Mouse (Mus musculus): ENCODE measurements around the gene Wfdc2. TPM values are rescaled to one million over a fixed set of nuclear protein-coding genes. Genes with fewer than 3 reads are reported as not detected.

The Wfdc2 gene
- not detected in 4 replicates for total RNA-seq (2023)

DNA sequence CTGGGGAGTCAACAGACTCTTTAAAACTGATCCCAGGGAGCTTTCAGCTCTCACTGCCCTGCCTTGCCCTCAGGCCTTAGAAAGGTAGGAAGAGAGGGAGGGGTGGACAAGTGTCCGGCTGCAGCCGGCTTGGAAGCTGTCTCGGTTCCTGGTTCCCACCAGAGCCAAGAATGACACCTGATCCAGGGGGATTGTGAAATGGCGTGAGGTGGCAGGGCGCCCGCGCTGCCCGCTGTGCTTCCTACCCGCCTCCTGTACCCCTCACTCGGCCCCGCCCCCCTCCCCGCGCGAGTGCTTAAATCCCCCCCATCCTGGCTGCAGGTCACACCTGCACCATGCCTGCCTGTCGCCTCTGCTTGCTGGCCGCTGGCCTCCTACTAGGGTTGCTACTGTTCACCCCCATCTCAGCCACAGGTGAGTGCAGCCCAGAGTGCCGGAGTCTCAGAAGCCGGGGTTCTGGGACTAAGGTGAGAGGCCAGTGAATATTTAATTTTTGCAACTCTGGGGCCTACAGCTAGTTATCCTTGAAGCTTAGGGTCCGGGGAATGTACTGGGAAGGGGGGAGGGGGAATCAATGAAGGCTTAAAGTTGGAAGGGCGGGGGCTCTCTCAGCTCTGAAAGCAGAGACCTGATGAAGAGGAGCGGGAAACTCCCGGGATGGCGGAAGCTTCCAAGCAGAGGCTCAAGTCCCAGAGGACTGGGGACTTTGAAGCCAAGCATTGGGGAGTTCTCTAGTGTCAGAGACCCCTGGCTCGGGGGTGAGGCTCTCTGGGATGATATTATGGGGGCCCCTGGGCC, at the start of gene Wfdc2:
Gene Wfdc2 (plus strand): TSS at position 23 of the 798 bp plus-strand sequence.

DNA sequence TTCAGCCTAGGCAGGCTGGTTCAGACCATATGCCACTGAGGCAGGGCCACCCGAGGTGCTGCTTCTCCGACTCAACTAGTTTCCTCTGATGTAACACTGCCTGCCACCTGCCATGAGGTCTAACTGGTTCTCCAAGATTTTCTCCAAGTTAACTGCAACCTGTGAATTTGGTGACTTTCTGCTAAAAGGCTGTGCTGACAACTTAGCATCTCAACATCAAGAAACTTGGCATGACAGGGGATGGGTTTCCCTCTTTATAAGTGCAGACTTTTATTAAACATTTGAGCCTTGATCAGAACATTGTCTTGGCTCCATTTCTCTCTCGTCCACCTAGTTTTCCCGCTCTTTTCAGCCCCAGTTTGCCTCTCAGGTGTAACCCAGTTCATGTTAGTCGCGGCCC, 11.1 kb downstream of the Wfdc2 start, which contains the start of gene Spint3:
Gene Spint3 (minus strand): TSS at position 101 of the 400 bp plus-strand sequence.

DNA sequence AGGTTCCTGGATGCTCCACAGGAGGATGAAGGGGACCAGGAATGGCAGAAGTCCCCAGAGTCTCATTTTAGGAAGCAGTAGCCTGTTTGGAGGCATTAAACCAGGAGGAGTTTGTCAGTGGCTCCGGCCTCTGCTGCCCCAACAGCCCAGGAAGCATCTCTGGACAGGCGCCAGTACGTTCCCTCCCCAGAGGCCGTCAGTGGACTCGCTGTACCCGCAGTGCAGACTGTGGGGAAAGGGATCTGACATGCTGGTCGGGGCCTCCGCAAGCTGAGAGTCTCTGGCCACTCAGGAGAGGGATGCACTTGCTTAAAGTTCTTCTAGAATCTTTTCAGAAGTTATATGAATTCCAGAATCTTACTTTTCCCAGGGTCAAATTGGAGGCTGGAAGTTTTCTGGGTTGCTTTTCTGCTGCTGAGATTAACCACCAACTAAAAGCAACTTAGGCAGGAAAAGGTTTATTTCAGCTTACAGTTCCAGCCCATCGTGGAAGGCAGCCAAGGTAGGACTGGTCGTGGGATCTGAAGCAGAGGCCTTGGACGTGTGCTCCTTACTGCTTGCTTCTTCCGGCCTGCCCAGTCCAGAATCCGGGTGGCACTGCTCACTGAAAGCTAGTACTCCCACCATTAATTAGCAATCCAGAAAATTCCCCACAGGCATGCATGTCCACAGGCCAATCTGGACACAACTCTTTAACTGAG, 23.0 kb downstream of the Wfdc2 start, which contains the start of gene Wfdc6a:
Gene Wfdc6a (minus strand): TSS at position 423 of the 701 bp plus-strand sequence.

DNA sequence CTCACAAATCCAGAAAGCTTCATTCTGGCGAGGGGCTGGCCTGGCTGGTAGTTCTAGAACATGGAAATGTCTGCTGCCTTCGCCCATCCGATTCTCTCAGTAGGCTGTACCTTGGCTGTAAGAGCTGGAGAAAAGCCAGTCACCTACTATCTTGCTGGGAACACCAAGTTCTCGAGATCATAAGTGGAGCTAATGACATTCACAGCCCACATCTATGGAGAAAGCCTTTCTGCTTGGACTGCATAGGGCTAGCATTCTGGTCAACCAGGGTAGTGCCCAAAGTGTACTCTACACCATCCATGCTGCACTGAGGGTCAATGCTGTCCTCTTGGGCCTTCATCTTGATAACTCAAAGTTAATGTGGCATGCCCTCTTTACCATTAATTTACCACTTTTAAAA, 31.3 kb downstream of the Wfdc2 start, which contains the start of gene Eppin:
Gene Eppin (minus strand): TSS at position 101 of the 400 bp plus-strand sequence.

DNA sequence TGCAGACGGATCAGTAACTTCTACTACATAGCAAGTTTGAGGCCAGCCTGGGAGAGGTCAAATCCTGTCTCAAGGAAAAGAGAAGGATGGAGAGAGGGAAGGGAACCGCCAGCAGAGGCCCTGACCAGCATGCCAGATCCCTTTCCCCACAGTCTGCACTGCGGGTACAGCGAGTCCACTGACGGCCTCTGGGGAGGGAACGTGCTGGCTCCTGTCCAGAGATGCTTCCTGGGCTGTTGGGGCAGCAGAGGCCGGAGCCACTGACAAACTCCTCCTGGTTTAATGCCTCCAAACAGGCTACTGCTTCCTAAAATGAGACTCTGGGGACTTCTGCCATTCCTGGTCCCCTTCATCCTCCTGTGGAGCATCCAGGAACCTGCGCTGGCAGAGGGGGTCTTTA, 51.3 kb downstream of the Wfdc2 start, which contains the start of the genes Wfdc6b and Wfdc8:
Gene Wfdc6b (plus strand): TSS at position 52 of the 400 bp plus-strand sequence.
Gene Wfdc8 (minus strand): TSS at position 156 of the 400 bp plus-strand sequence.

Other genes starting within 250 kb of the Wfdc2 start
- gene Svs6, start 245.7 kb upstream of the Wfdc2 start, total RNA-seq (2023) = not detected in 4 replicates
- not detected in 4 replicates for gene Svs5, start 229.7 kb upstream of the Wfdc2 start, total RNA-seq (2023)
- gene Slpi, start 173.3 kb upstream of the Wfdc2 start, total RNA-seq (2023) = 4.5 to 7.4 TPM (median 7.1 TPM) in 4 replicates
- gene Rbpjl, start 159.3 kb upstream of the Wfdc2 start, total RNA-seq (2023) = 0.54 to 0.64 TPM (median 0.60 TPM) in 3 of 4 replicates, not detected in the other
- gene Matn4, start 157.3 kb upstream of the Wfdc2 start, total RNA-seq (2023) = 0.18 to 0.46 TPM (median 0.39 TPM) in 4 replicates
- gene Sdc4, start 118.5 kb upstream of the Wfdc2 start, total RNA-seq (2023) = 166 to 182 TPM (median 177 TPM) in 4 replicates
- gene Sys1, start 105.4 kb upstream of the Wfdc2 start, total RNA-seq (2023) = 54.0 to 63.8 TPM (median 57.4 TPM) in 4 replicates
- 1.6 to 4.9 TPM in 2 of 4 replicates, not detected in the others for gene Gm20458, start 101.4 kb upstream of the Wfdc2 start, total RNA-seq (2023)
- gene Trp53tg5, start 88.7 kb upstream of the Wfdc2 start, total RNA-seq (2023) = not detected in 4 replicates
- gene Dbndd2, start 76.3 kb upstream of the Wfdc2 start, total RNA-seq (2023) = 2.6 to 8.5 TPM (median 4.7 TPM) in 4 replicates
- 66.6 to 71.3 TPM (median 70.8 TPM) in 4 replicates for gene Pigt, start 64.9 kb upstream of the Wfdc2 start, total RNA-seq (2023)
- gene Spint3, start 11.0 kb downstream of the Wfdc2 start, total RNA-seq (2023) = not detected in 4 replicates
- gene Wfdc6a, start 23.0 kb downstream of the Wfdc2 start, total RNA-seq (2023) = not detected in 4 replicates
- gene Eppin, start 31.2 kb downstream of the Wfdc2 start, total RNA-seq (2023) = not detected in 4 replicates
- gene Wfdc6b, start 51.1 kb downstream of the Wfdc2 start, total RNA-seq (2023) = not detected in 4 replicates
- gene Wfdc8, start 51.2 kb downstream of the Wfdc2 start, total RNA-seq (2023) = not detected in 4 replicates
- not detected in 4 replicates for gene Wfdc16, start 76.4 kb downstream of the Wfdc2 start, total RNA-seq (2023)
- gene Wfdc10, start 93.6 kb downstream of the Wfdc2 start, total RNA-seq (2023) = 1.5 TPM in 1 of 4 replicates, not detected in the others
- gene Wfdc9, start 94.2 kb downstream of the Wfdc2 start, total RNA-seq (2023) = not detected in 4 replicates
- gene Wfdc11, start 111.7 kb downstream of the Wfdc2 start, total RNA-seq (2023) = not detected in 4 replicates
- gene Wfdc13, start 122.7 kb downstream of the Wfdc2 start, total RNA-seq (2023) = not detected in 4 replicates
- gene Spint4, start 136.1 kb downstream of the Wfdc2 start, total RNA-seq (2023) = not detected in 4 replicates
- not detected in 4 replicates for gene Spint5, start 152.9 kb downstream of the Wfdc2 start, total RNA-seq (2023)
- not detected in 4 replicates for gene Wfdc3, start 183.5 kb downstream of the Wfdc2 start, total RNA-seq (2023)
- gene Dnttip1, start 183.6 kb downstream of the Wfdc2 start, total RNA-seq (2023) = 38.4 to 45.2 TPM (median 42.9 TPM) in 4 replicates
- gene Ube2c, start 207.5 kb downstream of the Wfdc2 start, total RNA-seq (2023) = 1.7 to 4.0 TPM (median 2.7 TPM) in 4 replicates
- gene Tnnc2, start 217.6 kb downstream of the Wfdc2 start, total RNA-seq (2023) = not detected in 4 replicates
- 0.46 to 0.97 TPM (median 0.70 TPM) in 4 replicates for gene Snx21, start 223.4 kb downstream of the Wfdc2 start, total RNA-seq (2023)
- gene Acot8, start 242.5 kb downstream of the Wfdc2 start, total RNA-seq (2023) = 53.7 to 69.6 TPM (median 60.6 TPM) in 4 replicates
- 3.2 to 4.0 TPM (median 3.6 TPM) in 4 replicates for gene Zswim3, start 242.7 kb downstream of the Wfdc2 start, total RNA-seq (2023)

Data from B cell, adult 62 days (primary cell).